Mouse (Mus musculus): ENCODE data around the gene Gm45140. TPM values are rescaled to one million over a fixed set of nuclear protein-coding genes. Genes with fewer than 3 reads are reported as not detected.

Gm45140 gene
- polyA plus RNA-seq, 1 experiment from 2014 or later, result 2.8 TPM

GRCm38 (mm10) chr6:87740496-87740895, 95.1 kb downstream of the Gm45140 start:
- no peak overlapping the region for H3K4me2 ChIP-seq
- 0 out of 2 replicates have a peak, but pooled peaks cover 9% of the 10 kb centered on the region for H3K27me3 ChIP-seq
- no peak for ATAC-seq (ENCODE audit: low FRiP score)
- peaks cover 16% of the 10 kb centered on the region for H3K4me1 ChIP-seq (replicated peaks)
- no peak overlapping the region for H3K4me3 ChIP-seq
- no peaks in the 10 kb centered on the region for H3K36me3 ChIP-seq
- H3K9ac ChIP-seq, result no peak overlapping the region
- no peaks in the 10 kb centered on the region for H3K9me3 ChIP-seq
- no peak overlapping the region for H3K27ac ChIP-seq

GRCm38 (mm10) chr6:87739898-87740297, 95.7 kb downstream of the Gm45140 start:
- Histone ChIP-seq H3K9me3 (no peaks in the 10 kb centered on the region), H3K27ac (peak overlapping the region; percentile 2; the same call in 1 of the 2 replicates), H3K4me2 (no peak overlapping the region), H3K4me1 (replicated peaks) (peaks cover 16% of the 10 kb centered on the region), H3K27me3 (0 out of 2 replicates have a peak, but pooled peaks cover 9% of the 10 kb centered on the region), H3K9ac (no peak overlapping the region), H3K36me3 (no peaks in the 10 kb centered on the region), H3K4me3 (no peak overlapping the region)
- no peak for ATAC-seq (ENCODE audit: low FRiP score)
- 57% methylated on average over 6 of the region's 6 CpGs for WGBS

Other genes starting within 250 kb of the Gm45140 start
- 2.2 and 3.1 TPM in 2 replicates for gene Prokr1, start 245.1 kb downstream of the Gm45140 start, polyA plus RNA-seq (2015; fragmentation: Nextera tagmentation; extraction: Ambion mirVana)
- 9.9 and 10.0 TPM in 2 replicates for gene Aplf, start 163.6 kb downstream of the Gm45140 start, polyA plus RNA-seq (2015; fragmentation: Nextera tagmentation; extraction: Ambion mirVana)
- gene Efcc1, start 104.9 kb downstream of the Gm45140 start, polyA plus RNA-seq (2015; fragmentation: Nextera tagmentation; extraction: Ambion mirVana), result 5.9 and 6.2 TPM in 2 replicates
- 1.1 and 1.5 TPM in 2 replicates for gene Gp9, start 57.7 kb downstream of the Gm45140 start, polyA plus RNA-seq (2015; fragmentation: Nextera tagmentation; extraction: Ambion mirVana)
- 9.3 and 9.6 TPM in 2 replicates for gene Rab43, start 23.6 kb downstream of the Gm45140 start, polyA plus RNA-seq (2015; fragmentation: Nextera tagmentation; extraction: Ambion mirVana)
- gene Isy1, start 3.0 kb upstream of the Gm45140 start, polyA plus RNA-seq (2015; fragmentation: Nextera tagmentation; extraction: Ambion mirVana), result 25.7 and 33.3 TPM in 2 replicates
- gene Cnbp, start 15.3 kb upstream of the Gm45140 start, polyA plus RNA-seq (2015; fragmentation: Nextera tagmentation; extraction: Ambion mirVana), result 599 and 604 TPM in 2 replicates
- 165 and 174 TPM in 2 replicates for gene Copg1, start 52.0 kb upstream of the Gm45140 start, polyA plus RNA-seq (2015; fragmentation: Nextera tagmentation; extraction: Ambion mirVana)
- gene Hmces, start 78.1 kb upstream of the Gm45140 start, polyA plus RNA-seq (2015; fragmentation: Nextera tagmentation; extraction: Ambion mirVana), result 37.0 and 38.5 TPM in 2 replicates
- gene H1fx, start 145.8 kb upstream of the Gm45140 start, polyA plus RNA-seq (2015; fragmentation: Nextera tagmentation; extraction: Ambion mirVana), result 18.4 and 20.2 TPM in 2 replicates
- gene Rab7, start 209.5 kb upstream of the Gm45140 start, polyA plus RNA-seq (2015; fragmentation: Nextera tagmentation; extraction: Ambion mirVana), result 290 and 303 TPM in 2 replicates
- 284 and 286 TPM in 2 replicates for gene Rpn1, start 248.7 kb upstream of the Gm45140 start, polyA plus RNA-seq (2015; fragmentation: Nextera tagmentation; extraction: Ambion mirVana)

Measured in hindbrain, embryonic 13.5 days (tissue).